ENCODE assay signal across 8 mouse cellular contexts in the genomic region with DNA sequence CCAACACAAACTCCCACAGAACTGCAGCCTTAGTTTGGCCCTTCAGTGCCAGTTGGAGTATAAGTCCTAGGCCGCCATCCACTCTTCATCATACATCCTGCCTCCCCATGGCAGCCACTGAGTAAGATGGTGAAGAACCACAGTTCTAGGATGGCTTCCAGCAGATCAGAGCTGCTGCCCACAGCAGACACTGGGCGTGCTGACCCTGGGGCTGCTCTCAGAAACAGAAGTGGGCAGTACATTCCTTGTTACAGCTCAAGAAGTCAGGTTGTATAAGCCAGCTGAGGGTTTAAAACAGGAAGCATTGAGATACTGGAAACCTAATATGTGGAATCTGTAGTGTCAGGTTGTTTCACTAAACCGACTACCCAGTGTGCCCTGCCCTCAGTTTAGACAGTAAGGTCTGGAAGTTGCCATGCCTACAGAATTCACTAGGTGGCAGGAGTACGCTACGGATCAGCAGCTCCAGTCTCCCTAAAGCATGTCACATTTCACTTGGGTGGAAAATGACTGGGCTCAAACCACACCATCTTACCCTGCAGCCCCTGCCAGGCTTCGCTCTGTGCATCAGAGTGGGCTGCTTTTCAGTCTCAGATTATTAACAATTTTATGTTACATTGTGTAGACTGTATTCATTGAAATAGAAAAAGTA. TPM values are rescaled to one million over a fixed set of nuclear protein-coding genes. Genes with fewer than 3 reads are reported as not detected.
DNase-seq lines count a peak whose midpoint lies in the region; ATAC-seq and TF ChIP-seq lines count a peak whose summit lies in the region.

No protein-coding gene starts in this region.

- H3K36me3 ChIP-seq in kidney, adult 2 months (ENCODE audit: control insufficient read depth, insufficient read depth, low read length) = peaks cover 5% of the 10 kb centered on the region; the same call in 1 of the 2 replicates
- peaks cover 86% of the 10 kb centered on the region for H3K36me3 ChIP-seq in limb, embryonic 13.5 days
- H3K36me3 ChIP-seq in midbrain, postnatal 0 days (ENCODE audit: insufficient read depth, low read length) = peaks cover 69% of the 10 kb centered on the region

- 40% methylated on average over 6 of the region's 6 CpGs for WGBS in kidney, adult 2 months
- WGBS in limb, embryonic 13.5 days = 52% methylated on average over 6 of the region's 6 CpGs
- 49% methylated on average over 6 of the region's 6 CpGs for WGBS in midbrain, postnatal 0 days

- H3K9ac ChIP-seq in limb, embryonic 13.5 days = no peak overlapping the region
- H3K9ac ChIP-seq in midbrain, postnatal 0 days (replicated peaks; ENCODE audit: low read length, poor library complexity, severe bottlenecking) = no peak overlapping the region

- no peak overlapping the region for H3K4me2 ChIP-seq in limb, embryonic 13.5 days (replicated peaks)
- H3K4me2 ChIP-seq in midbrain, postnatal 0 days (ENCODE audit: low read depth, low read length, poor library complexity, severe bottlenecking) = no peak overlapping the region

- peak; percentile 98 for TF ChIP-seq CTCF in cortical plate, adult 2 months (IDR thresholded peaks at IDR 0.05; ENCODE audit: extremely low read depth, insufficient read depth, low read length)
- TF ChIP-seq CTCF in kidney, adult 2 months (conservative IDR thresholded peaks at IDR 0.05; ENCODE audit: insufficient read depth, insufficient read length, low read depth, low read length) = peak; percentile 97; the same call in 1 of the 2 replicates
- peak; percentile 87 for TF ChIP-seq CTCF in midbrain, postnatal 0 days (IDR thresholded peaks at IDR 0.05)

- intact Hi-C loops in gastrocnemius, postnatal 14 days (cut with DNase I; ENCODE audit: low total_unique reads) = loop anchor here (2.0 kb wide), 1 partner anchor 131 kb away; no protein-coding TSS in a partner anchor

- DNase-seq in ovary, postnatal 10 days (ENCODE audit: low spot score) = peak; percentile 15
- no peak for DNase-seq in ovary, adult 18-20 months (ENCODE audit: low spot score)
- peak; percentile 66 for DNase-seq in gastrocnemius, postnatal 14 days
- peak; percentile 80 for DNase-seq in kidney, adult 2 months
- peak; percentile 84 for DNase-seq in midbrain, postnatal 0 days (ENCODE audit: low spot score)
- DNase-seq in spleen, postnatal 4 days (ENCODE audit: low spot score in 2 of 2) = peak; percentile 53 to 75

- no peak overlapping the region for H3K4me3 ChIP-seq in cortical plate, adult 2 months (ENCODE audit: insufficient read depth, low read length)
- H3K4me3 ChIP-seq in kidney, adult 2 months (ENCODE audit: insufficient read depth, low read depth, low read length) = no peak overlapping the region
- H3K4me3 ChIP-seq in limb, embryonic 13.5 days = no peak overlapping the region
- no peak overlapping the region for H3K4me3 ChIP-seq in midbrain, postnatal 0 days (ENCODE audit: low read depth, low read length)

- ATAC-seq in limb, embryonic 13.5 days (ENCODE audit: low FRiP score, low read depth) = peak; percentile 76
- peak; percentile 71 for ATAC-seq in midbrain, postnatal 0 days (ENCODE audit: low FRiP score)

- no peak overlapping the region for H3K27ac ChIP-seq in cortical plate, adult 2 months (ENCODE audit: insufficient read depth, low read length)
- no peak overlapping the region for H3K27ac ChIP-seq in kidney, adult 2 months (ENCODE audit: insufficient read depth, low read depth, low read length)
- H3K27ac ChIP-seq in limb, embryonic 13.5 days = no peak overlapping the region
- H3K27ac ChIP-seq in midbrain, postnatal 0 days (ENCODE audit: low read depth, low read length) = no peak overlapping the region

- no peaks in the 10 kb centered on the region for H3K9me3 ChIP-seq in limb, embryonic 13.5 days
- no peaks in the 10 kb centered on the region for H3K9me3 ChIP-seq in midbrain, postnatal 0 days (ENCODE audit: low read length)

- H3K4me1 ChIP-seq in cortical plate, adult 2 months (ENCODE audit: control insufficient read depth, insufficient read depth, low read length) = no peaks in the 10 kb centered on the region
- 0 out of 2 replicates have a peak, but pooled peaks cover 3% of the 10 kb centered on the region for H3K4me1 ChIP-seq in kidney, adult 2 months (ENCODE audit: control insufficient read depth, insufficient read depth, low read length)
- H3K4me1 ChIP-seq in limb, embryonic 13.5 days = no peaks in the 10 kb centered on the region
- no peaks in the 10 kb centered on the region for H3K4me1 ChIP-seq in midbrain, postnatal 0 days (ENCODE audit: insufficient read depth, low read length)

- TF ChIP-seq POLR2A in cortical plate, adult 2 months (IDR thresholded peaks at IDR 0.05; ENCODE audit: extremely low read depth, insufficient read depth, low read length) = no peak
- no peak for TF ChIP-seq POLR2A in kidney, adult 2 months (IDR thresholded peaks at IDR 0.05; ENCODE audit: low read depth, low read length)

- H3K27me3 ChIP-seq in kidney, adult 2 months (replicated peaks; ENCODE audit: control insufficient read depth, insufficient read depth, low read length) = no peaks in the 10 kb centered on the region
- H3K27me3 ChIP-seq in limb, embryonic 13.5 days = no peaks in the 10 kb centered on the region
- no peaks in the 10 kb centered on the region for H3K27me3 ChIP-seq in midbrain, postnatal 0 days (ENCODE audit: insufficient read depth, low read length)

RNA-seq across cellular contexts. Expression of gene Angel2, which starts 19.3 kb away (rescaled TPM):
- polyA plus RNA-seq in cortical plate, adult 2 months (2012; rRNA removed) = 57.3 and 61.5 TPM in 2 replicates
- 10 to 100 TPM; 21.5 to 22.5 TPM for total RNA-seq in gastrocnemius, postnatal 14 days (2021)
- polyA plus RNA-seq in kidney, adult 2 months (2012; rRNA removed) = 26.6 and 29.6 TPM in 2 replicates
- polyA plus RNA-seq in limb, embryonic 13.5 days (2015; fragmentation: Nextera tagmentation; extraction: Ambion mirVana) = 55.1 and 55.3 TPM in 2 replicates
- 31.4 and 40.1 TPM in 2 replicates for total RNA-seq in midbrain, postnatal 0 days (2014; rRNA removed)
- 40.4 and 41.6 TPM in 2 replicates for polyA plus RNA-seq in midbrain, postnatal 0 days (2015; fragmentation: Nextera tagmentation; extraction: Ambion mirVana)

RNA-seq across cellular contexts. Expression of gene Rps6kc1, which starts 32.7 kb away (rescaled TPM):
- polyA plus RNA-seq in cortical plate, adult 2 months (2012; rRNA removed) = 26.1 and 30.7 TPM in 2 replicates
- 10 to 100 TPM; 13.3 to 14.8 TPM for total RNA-seq in gastrocnemius, postnatal 14 days (2021)
- polyA plus RNA-seq in kidney, adult 2 months (2012; rRNA removed) = 5.8 and 8.3 TPM in 2 replicates
- 17.2 and 17.3 TPM in 2 replicates for polyA plus RNA-seq in limb, embryonic 13.5 days (2015; fragmentation: Nextera tagmentation; extraction: Ambion mirVana)
- 44.7 and 47.9 TPM in 2 replicates for total RNA-seq in midbrain, postnatal 0 days (2014; rRNA removed)
- polyA plus RNA-seq in midbrain, postnatal 0 days (2015; fragmentation: Nextera tagmentation; extraction: Ambion mirVana) = 26.9 and 28.6 TPM in 2 replicates

RNA-seq across cellular contexts. Expression of gene Vash2, which starts 34.9 kb away (rescaled TPM):
- polyA plus RNA-seq in cortical plate, adult 2 months (2012; rRNA removed) = 1.9 and 2.0 TPM in 2 replicates
- 1 to 10 TPM; 2.6 to 5.6 TPM for total RNA-seq in gastrocnemius, postnatal 14 days (2021)
- polyA plus RNA-seq in kidney, adult 2 months (2012; rRNA removed) = 0.15 and 0.22 TPM in 2 replicates
- polyA plus RNA-seq in limb, embryonic 13.5 days (2015; fragmentation: Nextera tagmentation; extraction: Ambion mirVana) = 64.4 and 72.7 TPM in 2 replicates
- total RNA-seq in midbrain, postnatal 0 days (2014; rRNA removed) = 46.1 and 51.2 TPM in 2 replicates
- 48.8 and 49.5 TPM in 2 replicates for polyA plus RNA-seq in midbrain, postnatal 0 days (2015; fragmentation: Nextera tagmentation; extraction: Ambion mirVana)

Comparison
In these comparisons a context has a peak if more than half of its experiments do, and no peak if none do; other contexts are left out.
1. RNA of gene Vash2, which starts 34.9 kb away (polyA plus RNA-seq): 64.4 to 72.7 TPM in limb, embryonic 13.5 days and 48.8 to 49.5 TPM in midbrain, postnatal 0 days; 1.9 to 2.0 TPM in cortical plate, adult 2 months and 0.15 to 0.22 TPM in kidney, adult 2 months; every median in the first group is over 10 times any median in the second.
2. Peak in every context shown above with its lines, with median percentiles within 50 percentile points of each other: CTCF ChIP-seq.